Mouse (Mus musculus): ENCODE measurements around the gene Mgat4a.

- no peak for TF ChIP-seq GATA1 (IDR thresholded peaks at IDR 0.05; ENCODE audit: low read length)
- TF ChIP-seq TAL1 (IDR thresholded peaks at IDR 0.05; ENCODE audit: low read length) = no peak
Observed at GRCm38 (mm10) chr1:37526257-37526656, 14.6 kb downstream of the Mgat4a start.

Measured in erythroblast, embryonic 14.5 days (primary cell).